Mouse (Mus musculus) erythroblast, adult 5-6 weeks (primary cell): Measurements from ENCODE around the gene Hmox1. TPM values are rescaled to one million over a fixed set of nuclear protein-coding genes. Genes with fewer than 3 reads are reported as not detected.

ENCODE experiments used
- ATAC-seq: replicated peaks from 2 replicates; pipeline ENCODE4 v1.8.0; 2016; ENCODE audit warnings: moderate number of reproducible peaks, mild to moderate bottlenecking, moderate TSS enrichment, inconsistent platforms; ENCODE audit not compliant: poor library complexity, low FRiP score, severe bottlenecking
- total RNA-seq, 2 experiments: library from RNA; stranded (forward) in 1 of 2; stranded (reverse) in 1 of 2; fragments of 150-400 nt in 1 of 2; fragments of 200-764, 138-1000 nt in 1 of 2; gene quantifications; 2 replicates each; pipeline versions ENCODE4 v1.2.3 to v1.2.4; 2015 to 2017; ENCODE audit warnings: low replicate concordance in 2 of 2

The Hmox1 gene
- total RNA-seq, 2 experiments from 2014 or later: 38.8 to 63.7 TPM

GRCm38 (mm10) chr8:75087127-75087526 is 6.3 kb upstream of the Hmox1 start:
- ATAC-seq: no peak

- no peak for ATAC-seq
These were observed 4.2 kb upstream of the Hmox1 start for GRCm38 (mm10) chr8:75088989-75089881.

- ATAC-seq: no peak
These were observed 2.5 kb upstream of the Hmox1 start for GRCm38 (mm10) chr8:75090781-75091365.

DNA sequence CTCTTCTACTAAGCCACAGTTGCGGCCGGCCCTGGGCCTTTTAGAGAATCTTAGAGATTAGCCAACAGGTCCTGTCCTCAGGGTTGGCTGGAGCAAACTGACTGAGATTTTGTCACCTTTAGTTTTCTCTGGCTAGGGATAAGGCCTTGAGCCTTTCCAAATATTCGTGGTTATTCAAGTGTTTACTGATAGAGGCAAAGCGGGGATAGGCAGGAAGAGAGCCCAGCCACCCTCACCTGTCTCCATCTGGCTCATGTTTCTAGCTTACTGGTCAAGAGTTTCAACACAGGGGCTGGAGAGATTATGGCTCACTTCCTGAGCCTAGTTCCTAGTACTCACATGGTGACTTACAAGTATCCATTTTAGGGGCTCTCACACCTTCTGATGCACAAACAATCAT is 9.5 kb downstream of the Hmox1 start:
- no peak for ATAC-seq

DNA sequence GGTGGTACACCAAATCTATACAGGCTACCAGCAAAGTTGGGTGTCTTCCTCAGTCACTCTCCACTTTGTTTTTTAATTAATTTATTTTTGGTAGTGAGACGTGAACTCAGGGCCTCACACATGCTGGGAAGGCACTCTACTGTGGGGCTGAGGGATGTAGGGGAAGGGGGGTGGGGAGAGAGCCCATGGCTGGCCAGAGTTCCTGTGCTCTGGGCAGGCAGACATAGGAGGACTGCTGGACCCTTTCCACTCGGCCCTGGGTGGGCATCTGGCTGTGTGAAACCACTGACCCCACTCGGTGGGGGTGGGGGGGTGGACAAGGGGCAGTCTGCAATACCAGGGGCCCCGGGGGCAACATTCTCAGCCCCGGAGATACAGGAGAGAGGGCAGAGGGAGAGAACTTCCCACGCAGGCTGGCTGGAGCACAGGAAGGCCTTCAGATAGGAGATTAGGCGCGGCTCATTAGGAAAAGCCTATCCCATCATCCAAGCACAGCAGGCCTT is 10.0 kb downstream of the Hmox1 start:
- ATAC-seq: no peak

- peak; percentile 86 for ATAC-seq
These were observed 15.3 kb downstream of the Hmox1 start for GRCm38 (mm10) chr8:75108527-75109235.

DNA sequence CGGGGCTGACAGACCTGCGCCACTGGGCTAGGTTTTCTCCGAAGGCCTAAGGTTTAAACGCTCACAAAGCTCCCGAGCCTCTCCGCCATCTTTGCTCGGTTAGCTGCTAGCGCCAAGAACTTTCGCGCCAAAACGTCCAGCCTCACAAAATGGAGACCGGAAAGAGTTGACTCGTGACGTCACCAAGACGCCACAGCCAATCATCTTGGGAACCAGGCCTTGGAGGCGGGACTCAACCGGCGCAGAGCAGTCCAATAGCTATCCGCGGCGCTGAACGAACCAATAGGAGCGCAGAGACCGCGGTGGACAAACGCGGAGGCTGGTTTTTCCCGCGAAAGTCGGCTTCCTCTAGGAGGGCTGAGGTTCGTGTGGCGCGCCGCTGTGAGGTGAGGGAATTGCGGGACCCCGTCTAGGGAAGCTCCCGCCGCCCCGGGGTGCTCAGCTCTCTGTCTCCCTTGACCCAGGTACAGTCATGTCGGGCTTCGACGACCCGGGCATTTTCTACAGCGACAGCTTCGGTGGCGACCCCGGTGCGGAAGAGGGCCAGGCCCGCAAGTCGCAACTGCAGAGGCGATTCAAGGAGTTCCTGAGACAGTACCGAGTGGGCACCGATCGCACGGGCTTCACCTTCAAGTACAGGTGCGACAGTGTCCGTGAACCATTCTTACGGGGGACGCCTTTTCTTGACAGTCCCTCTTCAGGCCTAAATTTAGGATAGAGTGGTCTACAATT is 16.0 kb downstream of the Hmox1 start, which contains the start of gene Mcm5:
Gene Mcm5 (plus strand): TSS at position 334 of the 732 bp plus-strand sequence.
- peak; percentile 91 for ATAC-seq

GRCm38 (mm10) chr8:75110093-75110492 is 16.7 kb downstream of the Hmox1 start:
- ATAC-seq: peak; percentile 16; the same call in 1 of the 2 replicates

DNA sequence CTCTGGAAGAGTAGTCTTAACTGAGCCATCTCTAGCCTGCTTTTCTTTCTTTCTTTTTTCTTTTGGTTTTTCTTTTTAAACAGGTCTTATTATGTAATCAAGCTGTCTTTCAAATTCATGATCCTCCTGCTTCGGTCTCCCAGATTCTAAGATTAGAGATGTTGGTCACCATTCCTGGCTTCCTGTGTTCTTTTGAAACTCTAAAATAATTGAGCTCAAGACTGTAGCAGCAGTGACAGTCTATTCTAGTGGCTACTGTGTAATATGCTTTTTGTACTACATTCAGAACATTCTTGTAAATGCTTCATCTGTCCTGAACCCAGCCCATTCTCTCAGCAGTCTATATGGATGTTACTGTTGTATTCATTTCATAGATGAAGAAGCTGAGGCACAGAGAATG is 25.1 kb downstream of the Hmox1 start:
- no peak for ATAC-seq

DNA sequence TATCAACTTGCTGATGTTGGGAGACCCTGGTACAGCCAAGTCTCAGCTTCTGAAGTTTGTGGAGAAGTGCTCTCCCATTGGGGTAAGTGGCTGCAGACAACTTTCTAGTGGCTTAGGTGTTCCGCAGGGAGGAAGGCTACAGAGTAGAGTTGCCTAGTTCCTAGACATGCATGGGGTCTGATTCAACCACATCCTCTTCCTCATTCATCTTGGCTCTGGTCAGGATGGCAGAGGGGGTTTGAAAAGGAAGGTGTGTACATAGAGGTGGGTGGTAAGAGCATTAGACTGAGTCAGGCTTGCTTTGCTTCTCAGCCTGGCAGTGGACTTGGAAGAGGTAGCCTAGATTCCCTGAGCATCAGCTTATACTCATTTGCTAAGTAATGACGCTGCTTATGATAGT is 25.9 kb downstream of the Hmox1 start:
- ATAC-seq: no peak

DNA sequence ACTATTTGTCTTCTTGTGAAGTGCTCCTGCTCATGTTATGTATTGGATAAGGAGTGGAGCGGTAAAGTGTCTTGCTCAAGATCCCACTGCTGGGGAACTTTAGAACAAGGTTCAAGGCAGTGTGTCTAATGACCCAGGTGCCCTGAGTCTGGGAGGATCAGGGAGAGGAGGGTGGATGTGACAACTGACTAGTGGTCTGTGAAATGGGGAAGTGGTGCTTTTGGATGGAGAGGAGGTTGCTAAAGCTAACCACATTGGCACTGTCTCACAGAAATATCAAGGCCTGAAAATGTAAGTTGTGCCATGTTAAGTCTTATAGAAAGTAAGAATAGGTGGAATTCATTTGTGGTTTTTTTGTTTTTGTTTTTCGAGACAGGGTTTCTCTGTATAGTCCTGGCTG is 26.3 kb downstream of the Hmox1 start:
- ATAC-seq: no peak

DNA sequence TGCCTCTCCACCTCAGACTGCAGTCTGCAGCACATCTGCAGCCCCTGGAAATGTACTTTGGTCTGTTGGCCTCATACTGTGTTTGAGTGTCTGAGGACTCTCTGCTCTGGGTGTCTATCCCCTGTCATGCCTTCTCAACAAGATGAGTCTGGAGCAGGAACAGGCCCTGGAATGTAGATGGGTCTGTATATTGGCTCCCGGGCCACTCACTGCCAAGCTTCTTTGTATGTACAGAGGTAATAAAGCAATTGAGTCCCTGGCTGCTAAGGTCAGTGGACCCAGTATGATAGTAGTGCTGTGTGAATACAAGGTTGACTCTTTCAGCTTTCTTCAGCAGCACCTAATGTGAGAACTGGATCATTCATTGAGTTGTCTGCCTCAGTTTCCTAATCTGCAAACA is 34.0 kb downstream of the Hmox1 start:
- ATAC-seq: no peak

DNA sequence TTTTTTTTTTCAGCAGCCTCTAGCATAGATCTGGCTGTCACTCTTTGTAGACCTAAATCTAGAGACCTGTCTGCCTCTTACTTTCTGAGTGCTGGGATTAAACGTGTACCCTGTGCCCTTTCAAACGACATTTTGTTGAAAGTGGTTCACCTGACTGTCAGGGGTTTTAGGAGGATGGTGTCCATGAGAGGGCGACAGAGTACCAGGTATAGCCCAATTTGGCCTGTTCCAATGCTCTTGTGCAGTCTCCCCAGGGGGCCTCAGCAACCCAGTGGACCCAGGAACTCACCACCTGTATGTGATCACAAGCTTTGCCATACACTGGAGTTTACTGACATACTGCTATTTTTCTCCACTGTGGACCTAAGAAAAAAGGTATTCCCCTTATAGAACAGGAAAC is 39.1 kb downstream of the Hmox1 start:
- ATAC-seq: no peak

GRCm38 (mm10) chr8:75133399-75133798 is 40.0 kb downstream of the Hmox1 start:
- ATAC-seq: no peak

DNA sequence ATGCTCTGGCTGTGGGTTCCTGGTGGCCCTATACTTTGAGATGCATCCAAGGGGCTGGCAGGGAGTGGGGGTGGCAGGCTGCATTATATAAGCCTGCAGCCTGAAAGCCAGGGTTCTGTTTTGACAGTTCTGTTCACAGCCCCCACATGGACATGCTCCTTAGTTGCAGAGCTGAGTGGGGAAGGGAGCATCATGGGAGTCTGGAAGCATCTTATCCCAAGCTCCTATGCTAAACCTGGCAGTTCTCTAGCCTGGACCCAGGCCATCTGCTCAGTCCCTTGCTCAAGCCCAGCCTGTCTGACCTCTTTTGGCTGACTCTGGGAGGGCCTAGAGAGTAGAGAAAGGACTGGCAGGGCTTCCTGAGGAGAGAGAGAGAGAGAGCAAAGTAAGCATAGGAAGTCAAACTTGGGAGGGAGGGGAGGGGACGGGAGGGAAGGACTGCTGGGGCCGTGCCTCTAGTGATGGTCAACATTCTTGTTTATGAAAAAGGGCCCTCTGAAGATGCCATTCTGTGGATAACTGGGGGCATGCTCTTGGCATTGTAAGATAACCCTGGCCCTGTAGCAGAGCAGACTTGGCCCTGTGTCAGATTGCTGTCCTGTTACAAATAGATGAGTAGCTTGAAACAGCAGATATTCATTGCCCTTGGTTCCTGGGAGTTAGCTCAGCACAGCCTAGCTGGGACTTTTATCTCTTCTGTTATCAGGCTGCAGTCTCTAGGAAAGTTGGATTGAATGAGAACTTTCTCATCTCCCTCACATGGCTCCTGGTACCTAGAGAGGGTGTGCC is 41.4 kb downstream of the Hmox1 start:
- ATAC-seq: no peak

- no peak for ATAC-seq
These were observed 42.3 kb downstream of the Hmox1 start for GRCm38 (mm10) chr8:75135756-75136155.

GRCm38 (mm10) chr8:75136256-75136655 is 42.8 kb downstream of the Hmox1 start:
- ATAC-seq: no peak

GRCm38 (mm10) chr8:75137536-75137935 is 44.1 kb downstream of the Hmox1 start:
- no peak for ATAC-seq
